Mouse (Mus musculus): Measurements from ENCODE around the gene Vsig2. TPM values are rescaled to one million over a fixed set of nuclear protein-coding genes. Genes with fewer than 3 reads are reported as not detected.

Gene Vsig2
- polyA plus RNA-seq, 1 experiment: 7.6 TPM

DNA sequence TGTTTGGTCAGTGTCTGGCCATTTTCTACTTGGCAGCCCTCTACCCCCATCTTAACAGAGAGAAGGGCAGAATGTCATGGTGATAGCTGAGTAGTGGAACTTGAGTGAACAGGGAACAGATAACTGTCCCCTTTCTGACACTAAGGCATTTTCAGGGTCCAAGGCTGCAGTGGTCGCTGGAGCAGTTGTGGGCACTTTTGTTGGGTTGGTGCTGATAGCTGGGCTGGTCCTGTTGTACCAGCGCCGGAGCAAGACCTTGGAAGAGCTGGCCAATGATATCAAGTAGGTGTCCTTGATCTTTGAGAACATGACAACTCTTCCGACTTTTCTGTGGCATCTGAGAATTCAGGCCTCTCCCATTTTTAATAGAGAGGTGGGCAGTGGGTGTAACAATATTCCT, 2.2 kb upstream of the Vsig2 start:
- DNase-seq: no peak
- Histone ChIP-seq H3K36me3 (ENCODE audit: control insufficient read depth, insufficient read depth, low read length) (no peaks in the 10 kb centered on the region), H3K4me1 (ENCODE audit: control insufficient read depth, insufficient read depth, low read length) (no peaks in the 10 kb centered on the region), H3K4me3 (ENCODE audit: insufficient read depth, low read depth, low read length) (no peak overlapping the region), H3K27ac (ENCODE audit: insufficient read depth, low read depth, low read length) (no peak overlapping the region), H3K27me3 (replicated peaks; ENCODE audit: control insufficient read depth, insufficient read depth, low read length) (no peaks in the 10 kb centered on the region)
- TF ChIP-seq CTCF (conservative IDR thresholded peaks at IDR 0.05; ENCODE audit: insufficient read depth, insufficient read length, low read depth, low read length): no peak
- TF ChIP-seq POLR2A (IDR thresholded peaks at IDR 0.05; ENCODE audit: low read depth, low read length): no peak
- 90% methylated on average over 4 of the region's 4 CpGs for WGBS

GRCm38 (mm10) chr9:37537658-37538250, 1.3 kb upstream of the Vsig2 start:
- no peak overlapping the region for H3K4me3 ChIP-seq (ENCODE audit: insufficient read depth, low read depth, low read length)
- no peak overlapping the region for H3K27ac ChIP-seq (ENCODE audit: insufficient read depth, low read depth, low read length)
- peak; percentile 27 for DNase-seq
- no peaks in the 10 kb centered on the region for H3K36me3 ChIP-seq (ENCODE audit: control insufficient read depth, insufficient read depth, low read length)
- H3K4me1 ChIP-seq (ENCODE audit: control insufficient read depth, insufficient read depth, low read length): no peaks in the 10 kb centered on the region
- TF ChIP-seq POLR2A (IDR thresholded peaks at IDR 0.05; ENCODE audit: low read depth, low read length) (no peak), CTCF (conservative IDR thresholded peaks at IDR 0.05; ENCODE audit: insufficient read depth, insufficient read length, low read depth, low read length) (no peak)
- WGBS: 74% methylated on average over 5 of the region's 5 CpGs
- H3K27me3 ChIP-seq (replicated peaks; ENCODE audit: control insufficient read depth, insufficient read depth, low read length): no peaks in the 10 kb centered on the region

GRCm38 (mm10) chr9:37540226-37540625, 1.2 kb downstream of the Vsig2 start:
- DNase-seq: no peak
- Histone ChIP-seq H3K4me1 (ENCODE audit: control insufficient read depth, insufficient read depth, low read length) (peaks cover 7% of the 10 kb centered on the region; the same call in 1 of the 2 replicates), H3K27me3 (replicated peaks; ENCODE audit: control insufficient read depth, insufficient read depth, low read length) (no peaks in the 10 kb centered on the region), H3K4me3 (ENCODE audit: insufficient read depth, low read depth, low read length) (no peak overlapping the region), H3K36me3 (ENCODE audit: control insufficient read depth, insufficient read depth, low read length) (no peaks in the 10 kb centered on the region), H3K27ac (ENCODE audit: insufficient read depth, low read depth, low read length) (no peak overlapping the region)
- WGBS: 91% methylated on average over 4 of the region's 4 CpGs
- no peak for TF ChIP-seq CTCF (conservative IDR thresholded peaks at IDR 0.05; ENCODE audit: insufficient read depth, insufficient read length, low read depth, low read length)
- TF ChIP-seq POLR2A (IDR thresholded peaks at IDR 0.05; ENCODE audit: low read depth, low read length): no peak

DNA sequence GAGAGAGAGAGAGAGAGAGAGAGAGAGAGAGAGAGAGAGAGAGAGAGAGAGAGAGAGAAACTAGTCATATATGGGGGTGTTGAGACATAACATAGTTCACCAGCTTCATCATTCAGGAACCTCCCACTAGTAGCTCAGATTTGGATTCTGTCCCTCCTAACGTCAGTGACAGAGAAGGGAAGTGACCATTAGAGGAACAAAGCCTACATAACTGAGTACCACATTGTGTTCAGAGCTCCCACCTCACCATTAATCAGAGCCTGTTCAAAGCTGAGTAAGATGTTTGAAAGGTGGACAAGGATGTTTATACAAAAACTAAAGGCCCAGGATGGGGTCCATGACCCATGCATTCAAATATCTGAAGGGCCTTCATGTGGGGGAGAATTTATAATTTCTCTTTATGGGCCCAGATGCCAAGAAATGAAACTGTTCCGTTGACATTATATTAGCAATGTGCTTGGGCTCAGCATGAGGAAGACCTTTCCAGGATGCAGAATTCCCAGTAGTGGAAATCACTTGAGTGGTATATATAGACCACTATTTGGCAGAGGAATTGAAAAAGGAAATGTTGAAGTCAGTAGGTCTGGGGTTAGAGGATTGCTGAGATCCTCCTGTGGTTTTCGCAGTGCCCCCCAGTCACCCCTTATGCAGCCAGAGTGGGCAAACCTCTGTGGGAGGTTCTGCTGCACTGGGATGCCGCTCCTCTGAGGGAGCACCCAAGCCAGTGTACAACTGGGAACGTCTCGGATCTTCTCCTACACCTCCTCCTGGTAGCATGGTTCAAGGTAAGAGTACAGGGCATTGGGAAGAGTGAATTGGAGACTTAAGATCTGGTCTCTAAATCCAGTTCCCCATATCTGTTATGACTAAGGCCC, 1.9 kb downstream of the Vsig2 start:
- TF ChIP-seq POLR2A (IDR thresholded peaks at IDR 0.05; ENCODE audit: low read depth, low read length) (no peak), CTCF (conservative IDR thresholded peaks at IDR 0.05; ENCODE audit: insufficient read depth, insufficient read length, low read depth, low read length) (no peak)
- Histone ChIP-seq H3K27me3 (replicated peaks; ENCODE audit: control insufficient read depth, insufficient read depth, low read length) (no peaks in the 10 kb centered on the region), H3K36me3 (ENCODE audit: control insufficient read depth, insufficient read depth, low read length) (no peaks in the 10 kb centered on the region), H3K4me1 (ENCODE audit: control insufficient read depth, insufficient read depth, low read length) (peaks cover 8% of the 10 kb centered on the region; the same call in 1 of the 2 replicates), H3K4me3 (ENCODE audit: insufficient read depth, low read depth, low read length) (no peak overlapping the region), H3K27ac (ENCODE audit: insufficient read depth, low read depth, low read length) (peak overlapping the region; percentile 29; the same call in 1 of the 2 replicates)
- 72% methylated on average over 6 of the region's 6 CpGs for WGBS
- no peak for DNase-seq

GRCm38 (mm10) chr9:37541851-37542642, 3.0 kb downstream of the Vsig2 start:
- Histone ChIP-seq H3K36me3 (ENCODE audit: control insufficient read depth, insufficient read depth, low read length) (no peaks in the 10 kb centered on the region), H3K27ac (ENCODE audit: insufficient read depth, low read depth, low read length) (peak overlapping the region; percentile 29; the same call in 1 of the 2 replicates), H3K4me3 (ENCODE audit: insufficient read depth, low read depth, low read length) (no peak overlapping the region), H3K4me1 (ENCODE audit: control insufficient read depth, insufficient read depth, low read length) (peaks cover 8% of the 10 kb centered on the region; the same call in 1 of the 2 replicates), H3K27me3 (replicated peaks; ENCODE audit: control insufficient read depth, insufficient read depth, low read length) (no peaks in the 10 kb centered on the region)
- 66% methylated on average over 7 of the region's 7 CpGs for WGBS
- DNase-seq: peak; percentile 29
- no peak for TF ChIP-seq CTCF (conservative IDR thresholded peaks at IDR 0.05; ENCODE audit: insufficient read depth, insufficient read length, low read depth, low read length)

GRCm38 (mm10) chr9:37543869-37544440, 4.9 kb downstream of the Vsig2 start:
- Histone ChIP-seq H3K27ac (ENCODE audit: insufficient read depth, low read depth, low read length) (peak overlapping the region; percentile 56), H3K27me3 (replicated peaks; ENCODE audit: control insufficient read depth, insufficient read depth, low read length) (no peaks in the 10 kb centered on the region), H3K4me1 (ENCODE audit: control insufficient read depth, insufficient read depth, low read length) (peaks cover 8% of the 10 kb centered on the region; the same call in 1 of the 2 replicates), H3K36me3 (ENCODE audit: control insufficient read depth, insufficient read depth, low read length) (no peaks in the 10 kb centered on the region), H3K4me3 (ENCODE audit: insufficient read depth, low read depth, low read length) (peak overlapping the region; percentile 35)
- peak; percentile 60 for DNase-seq
- 30% methylated on average over 12 of the region's 12 CpGs for WGBS
- TF ChIP-seq CTCF (conservative IDR thresholded peaks at IDR 0.05; ENCODE audit: insufficient read depth, insufficient read length, low read depth, low read length) (no peak), POLR2A (IDR thresholded peaks at IDR 0.05; ENCODE audit: low read depth, low read length) (no peak)
